Mouse (Mus musculus): ENCODE measurements around the gene 2310022A10Rik. TPM values are rescaled to one million over a fixed set of nuclear protein-coding genes. Genes with fewer than 3 reads are reported as not detected.
"Not testable (repeated sequence)": the region's sequence is repeated elsewhere in the genome, so short reads cannot be mapped to it uniquely, and the experiment has no call there.

Gene 2310022A10Rik
- polyA plus RNA-seq, 1 experiment: 32.1 TPM

GRCm38 (mm10) chr7:27627707-27628106, 74.7 kb downstream of the 2310022A10Rik start:
- TF ChIP-seq GATA1 (IDR thresholded peaks at IDR 0.05; ENCODE audit: borderline replicate concordance, low read length) (no peak), FLI1 (IDR thresholded peaks at IDR 0.05; ENCODE audit: low read length) (no peak)
- Histone ChIP-seq H3K27me3 (replicated peaks) (no peaks in the 10 kb centered on the region), H3K36me3 (replicated peaks; ENCODE audit: low read length) (peaks cover 96% of the 10 kb centered on the region), H3K4me1 (peaks cover under 1% of the 10 kb centered on the region; the same call in 1 of the 2 replicates), H3K4me3 (replicated peaks) (no peak overlapping the region), H3K9me3 (no peaks in the 10 kb centered on the region)

GRCm38 (mm10) chr7:27628190-27628589, 75.2 kb downstream of the 2310022A10Rik start:
- Histone ChIP-seq H3K36me3 (replicated peaks; ENCODE audit: low read length) (peaks cover 96% of the 10 kb centered on the region), H3K4me1 (peaks cover 3% of the 10 kb centered on the region; the same call in 1 of the 2 replicates), H3K27me3 (replicated peaks) (no peaks in the 10 kb centered on the region), H3K9me3 (no peaks in the 10 kb centered on the region), H3K4me3 (replicated peaks) (no peak overlapping the region)
- no peak for TF ChIP-seq FLI1 (IDR thresholded peaks at IDR 0.05; ENCODE audit: low read length)
- no peak for TF ChIP-seq GATA1 (IDR thresholded peaks at IDR 0.05; ENCODE audit: borderline replicate concordance, low read length)

- H3K27me3 ChIP-seq (replicated peaks); H3K9me3 ChIP-seq; H3K4me3 ChIP-seq (replicated peaks); H3K4me1 ChIP-seq: not testable (repeated sequence)
- H3K36me3 ChIP-seq (replicated peaks; ENCODE audit: low read length): peaks cover 95% of the 10 kb centered on the region
Observed at GRCm38 (mm10) chr7:27628816-27629215, 75.8 kb downstream of the 2310022A10Rik start.

- no peaks in the 10 kb centered on the region for H3K27me3 ChIP-seq (replicated peaks)
- no peak overlapping the region for H3K4me3 ChIP-seq (replicated peaks)
- TF ChIP-seq FLI1 (IDR thresholded peaks at IDR 0.05; ENCODE audit: low read length) (no peak), GATA1 (IDR thresholded peaks at IDR 0.05; ENCODE audit: borderline replicate concordance, low read length) (no peak)
- no peaks in the 10 kb centered on the region for H3K9me3 ChIP-seq
- peaks cover 93% of the 10 kb centered on the region for H3K36me3 ChIP-seq (replicated peaks; ENCODE audit: low read length)
- peaks cover 3% of the 10 kb centered on the region; the same call in 1 of the 2 replicates for H3K4me1 ChIP-seq
Observed at GRCm38 (mm10) chr7:27631439-27631838, 78.4 kb downstream of the 2310022A10Rik start.

Other genes with a start within 250 kb of the 2310022A10Rik start
- 0.28 TPM in 1 of 2 replicates, not detected in the other for gene Ltbp4, start 215.5 kb upstream of the 2310022A10Rik start, polyA plus RNA-seq (2012; ENCODE audit: insufficient read depth, low replicate concordance)
- 214 and 344 TPM in 2 replicates for gene Shkbp1, start 197.2 kb upstream of the 2310022A10Rik start, polyA plus RNA-seq (2012; ENCODE audit: insufficient read depth, low replicate concordance)
- gene Gm20479, start 195.8 kb upstream of the 2310022A10Rik start, polyA plus RNA-seq (2012; ENCODE audit: insufficient read depth, low replicate concordance): 1.4 and 7.6 TPM in 2 replicates
- 0.27 and 0.45 TPM in 2 replicates for gene Sptbn4, start 105.5 kb upstream of the 2310022A10Rik start, polyA plus RNA-seq (2012; ENCODE audit: insufficient read depth, low replicate concordance)
- 330 and 332 TPM in 2 replicates for gene Blvrb, start 105.3 kb upstream of the 2310022A10Rik start, polyA plus RNA-seq (2012; ENCODE audit: insufficient read depth, low replicate concordance)
- gene Sertad3, start 79.5 kb upstream of the 2310022A10Rik start, polyA plus RNA-seq (2012; ENCODE audit: insufficient read depth, low replicate concordance): 28.2 and 88.9 TPM in 2 replicates
- 159 and 273 TPM in 2 replicates for gene Sertad1, start 66.3 kb upstream of the 2310022A10Rik start, polyA plus RNA-seq (2012; ENCODE audit: insufficient read depth, low replicate concordance)
- gene Prx, start 53.9 kb upstream of the 2310022A10Rik start, polyA plus RNA-seq (2012; ENCODE audit: insufficient read depth, low replicate concordance): 1.7 and 1.8 TPM in 2 replicates
- gene Hipk4, start 30.0 kb upstream of the 2310022A10Rik start, polyA plus RNA-seq (2012; ENCODE audit: insufficient read depth, low replicate concordance): 1.6 and 2.1 TPM in 2 replicates
- gene Pld3, start within 50 bp of the 2310022A10Rik start, polyA plus RNA-seq (2012; ENCODE audit: insufficient read depth, low replicate concordance): 66.2 and 97.1 TPM in 2 replicates
- 72.3 and 86.4 TPM in 2 replicates for gene Akt2, start 38.3 kb downstream of the 2310022A10Rik start, polyA plus RNA-seq (2012; ENCODE audit: insufficient read depth, low replicate concordance)
- gene Ttc9b, start 100.7 kb downstream of the 2310022A10Rik start, polyA plus RNA-seq (2012; ENCODE audit: insufficient read depth, low replicate concordance): not detected in 2 replicates
- 22.4 and 38.4 TPM in 2 replicates for gene Map3k10, start 121.4 kb downstream of the 2310022A10Rik start, polyA plus RNA-seq (2012; ENCODE audit: insufficient read depth, low replicate concordance)
- 0.03 TPM in 1 of 2 replicates, not detected in the other for gene Zfp607b, start 136.1 kb downstream of the 2310022A10Rik start, polyA plus RNA-seq (2012; ENCODE audit: insufficient read depth, low replicate concordance)
- gene Zfp60, start 178.2 kb downstream of the 2310022A10Rik start, polyA plus RNA-seq (2012; ENCODE audit: insufficient read depth, low replicate concordance): not detected in 2 replicates